Mouse (Mus musculus): ENCODE measurements around the gene Usp22.

DNA sequence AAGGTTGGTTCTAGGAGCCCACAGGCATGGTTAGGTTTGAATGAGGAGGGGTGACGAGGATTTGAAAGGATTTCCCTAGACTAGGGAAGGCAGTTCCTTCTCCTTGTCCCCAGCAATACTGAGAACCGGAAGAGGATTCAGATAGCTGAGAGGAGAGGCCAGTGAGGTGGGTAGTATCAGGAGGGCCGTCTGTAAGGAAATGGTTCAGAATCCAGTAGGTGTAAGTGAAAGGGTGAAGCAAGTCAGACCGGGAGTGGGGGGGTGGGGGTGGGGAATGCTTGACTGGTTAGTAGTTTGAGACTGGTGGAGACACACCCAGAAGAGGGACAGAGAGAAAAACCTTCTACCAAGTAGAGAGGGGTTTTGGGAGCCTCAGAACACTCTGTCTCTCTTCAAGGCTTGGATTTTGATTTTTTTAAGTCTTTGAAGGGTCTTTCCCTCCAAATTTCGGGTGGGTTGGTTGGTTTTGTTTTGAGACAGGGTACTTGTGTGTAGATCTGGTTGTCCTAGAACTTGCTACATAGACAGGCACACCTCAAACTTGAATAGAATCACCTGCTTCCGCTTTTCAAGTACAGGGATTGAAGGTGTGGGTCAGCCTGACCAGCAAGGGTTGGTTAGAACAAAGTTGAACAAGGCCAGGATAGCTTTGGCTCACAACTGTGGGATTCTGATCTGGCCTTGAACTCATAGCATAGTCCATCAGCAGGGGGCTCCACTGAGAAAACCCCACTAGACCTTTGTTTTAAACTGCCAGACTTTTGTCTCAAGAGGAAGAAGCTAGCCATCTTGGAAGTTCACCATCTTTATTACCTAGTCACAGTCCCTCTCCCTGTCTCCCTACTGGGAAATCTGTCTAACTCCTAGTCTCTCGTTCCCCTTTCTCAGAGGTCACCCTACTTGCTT is 31.0 kb downstream of the Usp22 start:
- TF ChIP-seq CTCF (IDR thresholded peaks at IDR 0.05; ENCODE audit: low read depth) (no peak; the same call in 1 of the 2 replicates), EP300 (IDR thresholded peaks at IDR 0.05; ENCODE audit: low read depth) (no peak)

All from heart, postnatal 0 days (tissue).